Mouse (Mus musculus): ENCODE measurements at regions not wholly inside any gene's neighbourhood (a gene's known extent, or its start where the extent isn't known, plus 50 kb on each side); places are given as distances from the start of the nearest gene placed in this dataset.

- TF ChIP-seq POLR2A (IDR thresholded peaks at IDR 0.05; ENCODE audit: borderline replicate concordance, extremely low read depth, insufficient read depth, insufficient read length, poor library complexity, severe bottlenecking) (no peak), CTCF (IDR thresholded peaks at IDR 0.05; ENCODE audit: borderline replicate concordance, extremely low read depth, insufficient read depth, insufficient read length) (no peak)
Measured at GRCm38 (mm10) chr8:88816461-88816860, 119.6 kb downstream of the Cyld start.

All from brain, embryonic 14.5 days (tissue).